Mouse (Mus musculus) lung, postnatal 4 days (tissue): Measurements from ENCODE around the gene Olfr56.
"Not testable (repeated sequence)": the region's sequence is repeated elsewhere in the genome, so short reads cannot be mapped to it uniquely, and the experiment has no call there.

Experiments used
- DNase-seq, 2 experiments: peaks; one replicate each; pipeline ENCODE4 v3.0.0; 2021

Olfr56 gene

DNA sequence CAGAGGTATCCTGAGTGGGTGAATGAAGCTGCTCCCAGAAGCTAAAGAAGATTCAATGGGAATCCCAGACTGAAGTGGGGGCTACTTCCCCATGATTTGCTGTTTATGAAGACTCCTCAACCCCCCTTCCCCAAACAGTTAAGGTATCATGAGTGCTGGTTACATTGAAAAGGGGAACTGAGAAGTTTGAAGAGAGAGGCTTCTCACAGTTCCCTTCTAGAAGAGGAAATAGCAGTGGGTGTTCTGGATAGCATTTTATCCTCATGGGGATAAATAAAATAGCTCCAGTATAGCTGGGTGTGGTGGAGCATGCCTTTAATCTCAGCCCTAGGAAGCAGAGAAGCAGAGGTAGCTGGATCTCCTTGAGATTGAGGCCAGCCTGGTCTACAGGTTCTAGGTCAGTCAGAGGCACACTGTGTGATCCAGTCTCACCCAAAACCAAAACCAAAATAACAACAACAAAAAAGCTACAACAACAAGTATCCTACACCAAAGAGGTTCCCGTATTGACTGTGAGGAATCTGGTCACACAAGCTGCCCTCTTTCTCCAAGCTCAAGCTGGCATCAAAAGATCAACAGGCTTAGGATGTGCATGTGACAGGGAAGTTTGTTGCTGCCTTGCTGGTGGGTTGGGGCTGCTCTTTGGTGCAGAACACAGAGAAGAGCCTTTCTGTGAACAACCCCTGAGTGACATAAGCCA, at the start of gene Olfr56:
Gene Olfr56, plus strand, starts transcription at position 650 of the 700 bp plus-strand sequence.
- DNase-seq = not testable (repeated sequence)

GRCm38 (mm10) chr11:48933422-48933821, 45.3 kb upstream of the Olfr56 start:
- not testable (repeated sequence) for DNase-seq

GRCm38 (mm10) chr11:48933923-48934322, 44.8 kb upstream of the Olfr56 start:
- not testable (repeated sequence) for DNase-seq

DNA sequence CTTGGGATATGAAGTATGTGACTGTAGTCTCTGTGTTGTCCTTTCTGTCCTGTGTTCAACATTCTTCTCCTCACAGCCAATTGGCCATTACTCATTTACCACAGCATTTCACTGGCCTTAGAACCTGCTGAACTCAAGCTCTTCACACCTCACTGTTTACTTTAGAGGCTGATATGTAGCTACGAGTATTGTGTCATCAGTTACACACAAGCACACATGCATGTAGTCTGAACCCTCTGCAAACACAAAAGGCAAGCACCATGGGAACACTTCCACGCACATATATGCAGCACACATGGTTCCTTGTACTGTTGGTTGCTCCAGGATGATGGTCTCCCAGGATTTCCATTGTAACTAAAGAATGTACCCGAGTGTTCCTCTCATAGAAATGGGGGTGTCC, 43.4 kb upstream of the Olfr56 start:
- not testable (repeated sequence) for DNase-seq

DNA sequence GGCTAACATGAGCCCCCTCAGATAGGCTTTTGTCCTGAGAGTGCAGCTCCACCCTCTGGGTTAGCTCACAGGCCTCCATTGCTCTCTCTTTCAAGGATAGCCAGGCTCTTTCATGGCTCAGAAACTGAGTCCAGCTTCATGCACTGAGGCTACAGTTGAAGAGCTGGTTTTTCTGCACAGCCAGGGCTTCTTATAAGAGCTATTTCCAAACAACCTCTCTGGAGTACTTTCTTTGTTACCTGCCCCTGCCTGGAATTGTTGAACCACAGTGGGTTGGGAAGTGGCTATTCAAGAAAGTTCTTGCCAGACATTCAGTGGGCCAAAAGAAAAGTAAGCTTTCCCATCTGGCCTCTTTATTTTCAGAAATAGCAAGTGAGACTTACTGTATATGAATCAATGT, 39.4 kb upstream of the Olfr56 start:
- not testable (repeated sequence) for DNase-seq

- not testable (repeated sequence) for DNase-seq
Measured at GRCm38 (mm10) chr11:48946090-48946489, 32.6 kb upstream of the Olfr56 start, which contains the start of gene Psme2b. TSS of gene Psme2b (minus strand) at chr11:48946190.

DNA sequence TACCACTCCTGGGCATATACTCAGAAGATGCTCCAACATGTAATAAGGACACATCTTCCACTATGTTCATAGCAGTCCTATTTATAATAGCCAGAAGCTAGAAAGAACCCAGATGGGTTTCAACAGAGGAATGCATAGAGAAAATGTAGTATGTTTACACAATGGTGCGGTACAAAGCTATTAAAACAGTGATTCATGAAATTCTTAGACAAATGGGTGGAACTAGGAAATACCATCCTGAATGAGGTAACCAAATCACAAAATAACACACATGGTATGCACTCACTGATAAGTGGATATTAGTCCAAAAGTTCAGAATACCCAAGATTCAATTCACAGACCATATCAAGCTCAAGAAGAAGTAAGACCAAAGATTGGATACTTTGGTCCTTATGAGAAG, 4.0 kb upstream of the Olfr56 start:
- not testable (repeated sequence) for DNase-seq

DNA sequence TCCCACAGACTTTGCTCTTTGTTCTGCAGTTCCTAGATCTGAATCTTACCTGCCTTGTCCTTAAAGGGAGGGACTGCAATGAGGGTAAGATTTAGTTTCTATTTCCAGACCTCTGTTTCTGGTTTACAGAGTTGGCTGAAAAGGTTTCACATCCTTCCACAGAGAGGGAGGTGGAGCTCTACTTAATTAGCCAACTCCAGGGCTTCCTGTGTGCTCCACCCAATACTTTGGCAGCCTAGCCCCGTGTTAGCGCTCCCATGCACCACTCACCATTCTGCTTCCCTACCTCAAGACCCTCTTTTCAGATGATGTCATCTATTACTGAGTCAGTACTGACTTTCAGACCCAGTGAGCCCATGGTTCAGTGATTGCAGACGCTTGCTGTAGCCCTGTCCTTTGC, 562 bp downstream of the Olfr56 start, which contains the start of gene 9930111J21Rik1:
Gene 9930111J21Rik1, minus strand, starts transcription at position 148 of the 400 bp plus-strand sequence.
- not testable (repeated sequence) for DNase-seq

DNA sequence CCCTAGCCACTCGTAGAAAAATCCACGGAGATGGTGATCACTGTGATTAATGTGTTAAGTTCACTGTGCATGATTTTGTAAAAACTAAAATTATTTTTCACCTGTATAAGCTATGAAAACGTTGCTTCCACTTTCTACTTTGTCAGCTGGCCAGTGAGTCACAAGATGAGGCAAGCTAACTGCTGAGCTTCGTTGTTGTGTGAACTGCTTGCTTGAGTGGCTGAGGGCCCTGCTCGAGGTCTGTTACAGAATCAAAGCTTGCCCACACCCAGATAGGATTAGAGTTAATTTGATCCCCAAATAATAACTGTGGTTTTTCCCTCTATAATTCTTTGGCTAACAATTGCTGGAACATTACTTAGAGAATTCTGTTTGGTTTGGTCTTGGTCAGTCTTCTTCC, 1.4 kb downstream of the Olfr56 start:
- DNase-seq = not testable (repeated sequence)

DNA sequence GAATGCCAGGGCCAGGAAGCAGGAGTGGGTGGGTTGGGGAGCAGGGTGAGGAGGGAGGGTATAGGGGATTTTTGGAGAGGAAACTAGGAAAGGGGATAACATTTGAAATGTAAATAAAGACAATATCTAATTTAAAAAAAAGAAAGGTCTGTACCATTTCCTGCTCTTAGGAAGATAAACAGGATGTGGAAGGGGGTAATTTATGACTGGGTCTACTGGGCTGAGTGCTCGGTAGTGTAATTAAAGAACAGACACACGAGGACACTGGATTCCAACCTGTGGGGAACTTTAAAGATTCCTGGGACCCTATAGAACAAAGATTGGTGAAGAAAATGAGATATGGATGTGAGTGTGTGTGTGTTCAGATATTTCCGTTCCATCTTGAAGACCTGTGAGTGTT, 4.2 kb downstream of the Olfr56 start:
- not testable (repeated sequence) for DNase-seq

- DNase-seq = not testable (repeated sequence)
Measured at GRCm38 (mm10) chr11:48988219-48988618, 9.5 kb downstream of the Olfr56 start.

DNA sequence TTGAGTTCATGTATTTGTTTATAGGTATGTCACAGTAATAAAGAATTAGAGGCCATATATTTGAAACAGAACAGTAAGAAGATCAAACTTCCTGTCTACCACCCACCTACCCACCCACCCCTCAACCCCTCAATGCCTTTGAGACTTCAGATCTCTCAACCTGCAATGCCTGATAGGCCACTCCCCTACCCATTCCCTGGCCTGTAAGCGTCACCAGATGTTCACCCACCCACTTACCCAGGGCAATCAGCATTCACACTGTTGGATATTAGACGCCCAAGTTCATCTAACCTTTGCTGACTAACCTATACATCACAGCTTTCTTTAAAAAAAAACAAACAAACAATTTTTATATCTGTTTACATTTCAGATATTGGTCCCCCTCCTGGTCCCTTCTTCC, 11.3 kb downstream of the Olfr56 start:
- not testable (repeated sequence) for DNase-seq

- DNase-seq = not testable (repeated sequence)
Measured at GRCm38 (mm10) chr11:48991740-48992520, 13.2 kb downstream of the Olfr56 start, which contains the start of gene Gm12185. TSS of gene Gm12185 (minus strand) at chr11:48992226.

- not testable (repeated sequence) for DNase-seq
Measured at GRCm38 (mm10) chr11:48993296-48993695, 14.6 kb downstream of the Olfr56 start.

DNA sequence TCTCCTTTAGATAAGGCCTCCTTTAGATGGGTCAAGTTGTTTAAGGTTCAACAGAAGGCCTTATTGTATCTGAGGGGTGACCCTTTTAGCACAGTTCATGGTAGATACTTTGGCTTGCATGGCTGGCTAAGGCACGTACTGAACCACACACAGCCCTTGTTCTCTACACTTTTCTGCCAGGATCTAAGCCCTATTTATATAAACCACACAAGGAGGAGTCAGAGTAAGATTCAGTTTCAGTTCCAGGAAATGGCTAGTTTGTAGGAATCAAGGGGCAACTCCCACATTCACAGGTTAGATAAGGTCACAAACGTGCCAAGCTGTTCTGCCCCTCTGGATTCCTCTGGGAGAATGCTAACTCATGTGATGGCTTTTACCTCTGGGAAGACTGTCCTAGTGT, 15.3 kb downstream of the Olfr56 start, which contains the start of gene Tgtp1:
Gene Tgtp1, minus strand, starts transcription at position 155 of the 400 bp plus-strand sequence.
- not testable (repeated sequence) for DNase-seq

GRCm38 (mm10) chr11:49000411-49000810, 21.7 kb downstream of the Olfr56 start:
- not testable (repeated sequence) for DNase-seq

GRCm38 (mm10) chr11:49006317-49006716, 27.6 kb downstream of the Olfr56 start:
- DNase-seq = not testable (repeated sequence)

- DNase-seq = not testable (repeated sequence)
Measured at GRCm38 (mm10) chr11:49006785-49007184, 28.1 kb downstream of the Olfr56 start.

- not testable (repeated sequence) for DNase-seq
Measured at GRCm38 (mm10) chr11:49012074-49012473, 33.4 kb downstream of the Olfr56 start.

DNA sequence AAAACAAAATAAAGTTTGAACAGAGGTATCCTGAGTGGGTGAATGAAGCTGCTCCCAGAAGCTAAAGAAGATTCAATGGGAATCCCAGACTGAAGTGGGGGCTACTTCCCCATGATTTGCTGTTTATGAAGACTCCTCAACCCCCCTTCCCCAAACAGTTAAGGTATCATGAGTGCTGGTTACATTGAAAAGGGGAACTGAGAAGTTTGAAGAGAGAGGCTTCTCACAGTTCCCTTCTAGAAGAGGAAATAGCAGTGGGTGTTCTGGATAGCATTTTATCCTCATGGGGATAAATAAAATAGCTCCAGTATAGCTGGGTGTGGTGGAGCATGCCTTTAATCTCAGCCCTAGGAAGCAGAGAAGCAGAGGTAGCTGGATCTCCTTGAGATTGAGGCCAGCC, 71.4 kb downstream of the Olfr56 start:
- not testable (repeated sequence) for DNase-seq

DNA sequence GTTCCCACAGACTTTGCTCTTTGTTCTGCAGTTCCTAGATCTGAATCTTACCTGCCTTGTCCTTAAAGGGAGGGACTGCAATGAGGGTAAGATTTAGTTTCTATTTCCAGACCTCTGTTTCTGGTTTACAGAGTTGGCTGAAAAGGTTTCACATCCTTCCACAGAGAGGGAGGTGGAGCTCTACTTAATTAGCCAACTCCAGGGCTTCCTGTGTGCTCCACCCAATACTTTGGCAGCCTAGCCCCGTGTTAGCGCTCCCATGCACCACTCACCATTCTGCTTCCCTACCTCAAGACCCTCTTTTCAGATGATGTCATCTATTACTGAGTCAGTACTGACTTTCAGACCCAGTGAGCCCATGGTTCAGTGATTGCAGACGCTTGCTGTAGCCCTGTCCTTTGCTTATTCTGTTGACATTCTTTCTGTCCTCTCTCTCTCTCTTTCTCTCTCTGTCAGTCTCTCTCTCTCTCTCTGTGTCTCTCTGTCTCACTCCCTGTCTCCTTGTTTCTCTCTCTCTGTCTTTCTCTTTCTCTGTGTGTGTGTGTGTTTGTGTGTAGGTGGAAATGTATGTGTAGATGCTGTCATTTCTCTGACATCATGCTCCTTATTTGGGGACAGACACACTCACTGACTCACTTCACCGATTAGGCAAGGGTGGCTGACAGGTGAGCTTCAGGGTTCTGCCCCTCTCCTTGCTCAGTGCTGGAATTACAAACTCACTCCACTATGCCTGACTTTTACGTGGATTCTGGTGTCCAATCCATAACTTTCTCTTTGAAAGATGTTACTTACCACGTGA, 72.6 kb downstream of the Olfr56 start, which contains the start of gene 9930111J21Rik2:
Gene 9930111J21Rik2, minus strand, starts transcription at position 150 of the 799 bp plus-strand sequence.
- not testable (repeated sequence) for DNase-seq

GRCm38 (mm10) chr11:49051894-49052293, 73.2 kb downstream of the Olfr56 start:
- not testable (repeated sequence) for DNase-seq
